Mouse (Mus musculus) CD8-positive naive resting alpha-beta T cell, adult 2 months (primary cell): ENCODE results near the gene Rbm28.
A peak's percentile ranks its signal among the peaks of the same experiment; 100 is the strongest.

ENCODE experiments used
- DNase-seq, 2 experiments: peaks; one replicate each; pipeline ENCODE4 v3.0.0; 2022; ENCODE audit warnings: low read depth in 2 of 2, low spot score in 2 of 2

Gene Rbm28

GRCm38 (mm10) chr6:29145456-29146307, 19.1 kb downstream of the Rbm28 start:
- DNase-seq = no peak

- DNase-seq = no peak
Measured at GRCm38 (mm10) chr6:29144971-29145370, 19.8 kb downstream of the Rbm28 start.

GRCm38 (mm10) chr6:29143608-29144007, 21.2 kb downstream of the Rbm28 start:
- DNase-seq = peak in 1 of 2 experiments; percentile 21

- DNase-seq = no peak
Measured at GRCm38 (mm10) chr6:29137441-29137840, 27.4 kb downstream of the Rbm28 start.

GRCm38 (mm10) chr6:29133100-29133499, 31.7 kb downstream of the Rbm28 start:
- DNase-seq = no peak

- DNase-seq = no peak
Measured at GRCm38 (mm10) chr6:29126878-29127426, 37.9 kb downstream of the Rbm28 start.

GRCm38 (mm10) chr6:29119990-29120389, 44.8 kb downstream of the Rbm28 start:
- no peak for DNase-seq

- no peak for DNase-seq
Measured at GRCm38 (mm10) chr6:29118963-29119362, 45.8 kb downstream of the Rbm28 start.

GRCm38 (mm10) chr6:29118231-29118630, 46.6 kb downstream of the Rbm28 start:
- no peak for DNase-seq

GRCm38 (mm10) chr6:29117417-29118104, 47.2 kb downstream of the Rbm28 start:
- DNase-seq = no peak

- no peak for DNase-seq
Measured at GRCm38 (mm10) chr6:29115756-29116155, 49.0 kb downstream of the Rbm28 start.

- no peak for DNase-seq
Measured at GRCm38 (mm10) chr6:29111501-29111900, 53.3 kb downstream of the Rbm28 start.

- DNase-seq = no peak
Measured at GRCm38 (mm10) chr6:29108376-29108775, 56.4 kb downstream of the Rbm28 start.

- no peak for DNase-seq
Measured at GRCm38 (mm10) chr6:29101248-29101864, 63.5 kb downstream of the Rbm28 start.

- DNase-seq = no peak
Measured at GRCm38 (mm10) chr6:29100423-29100822, 64.4 kb downstream of the Rbm28 start.

GRCm38 (mm10) chr6:29099536-29100170, 65.2 kb downstream of the Rbm28 start:
- no peak for DNase-seq

GRCm38 (mm10) chr6:29092904-29093303, 71.9 kb downstream of the Rbm28 start:
- no peak for DNase-seq

GRCm38 (mm10) chr6:29092234-29092633, 72.6 kb downstream of the Rbm28 start:
- DNase-seq = no peak

- no peak for DNase-seq
Measured at GRCm38 (mm10) chr6:29087921-29088709, 76.7 kb downstream of the Rbm28 start.

GRCm38 (mm10) chr6:29084401-29084800, 80.4 kb downstream of the Rbm28 start:
- DNase-seq = no peak
